Mouse (Mus musculus) 3T3-L1 (cell line): Measurements from ENCODE around the gene Ntrk1.

Source experiments
- DNase-seq: peaks from one replicate; pipeline ENCODE4 v3.0.0-alpha.2; 2015; ENCODE audit warnings: low read depth, low spot score

Gene Ntrk1

GRCm38 (mm10) chr3:87753829-87754228 lies 41.1 kb downstream of the Ntrk1 start:
- no peak for DNase-seq

- DNase-seq = no peak
Observed at GRCm38 (mm10) chr3:87752567-87752966, 42.4 kb downstream of the Ntrk1 start.

GRCm38 (mm10) chr3:87749977-87750376 lies 45.0 kb downstream of the Ntrk1 start:
- no peak for DNase-seq

- DNase-seq = peak; percentile 87
Observed at GRCm38 (mm10) chr3:87749036-87749435, 45.9 kb downstream of the Ntrk1 start.

GRCm38 (mm10) chr3:87748431-87748830 lies 46.5 kb downstream of the Ntrk1 start, which contains the start of gene Lrrc71:
Lrrc71 (minus strand) TSS chr3:87748625.
- DNase-seq = no peak

- DNase-seq = no peak
Observed at GRCm38 (mm10) chr3:87745036-87745659, 49.8 kb downstream of the Ntrk1 start.

GRCm38 (mm10) chr3:87743927-87744326 lies 51.0 kb downstream of the Ntrk1 start:
- DNase-seq = no peak

- DNase-seq = no peak
Observed at GRCm38 (mm10) chr3:87742735-87743134, 52.2 kb downstream of the Ntrk1 start.

- DNase-seq = no peak
Observed at GRCm38 (mm10) chr3:87742013-87742412, 52.9 kb downstream of the Ntrk1 start.

GRCm38 (mm10) chr3:87738906-87739305 lies 56.1 kb downstream of the Ntrk1 start:
- DNase-seq = no peak

- DNase-seq = no peak
Observed at GRCm38 (mm10) chr3:87735335-87735734, 59.6 kb downstream of the Ntrk1 start.

GRCm38 (mm10) chr3:87733984-87734761 lies 60.8 kb downstream of the Ntrk1 start:
- no peak for DNase-seq

- no peak for DNase-seq
Observed at GRCm38 (mm10) chr3:87733098-87733497, 61.9 kb downstream of the Ntrk1 start.

GRCm38 (mm10) chr3:87728696-87729095 lies 66.3 kb downstream of the Ntrk1 start:
- no peak for DNase-seq
